Mouse (Mus musculus) bone marrow macrophage, adult 2 months (primary cell): Measurements from ENCODE around the gene Plekhf1.

Experiments
- CTCF ChIP-seq: IDR thresholded peaks from 2 replicates; pipeline ENCODE4 v1.5.1; 2012; ENCODE audit warnings: low read depth, mild to moderate bottlenecking, low read length, moderate library complexity
- POLR2A ChIP-seq: IDR thresholded peaks from 2 replicates; pipeline ENCODE4 v1.6.1; 2012; ENCODE audit warnings: mild to moderate bottlenecking, low read depth, low read length, borderline replicate concordance

GRCm38 (mm10) chr7:38259631-38260030, 31.8 kb upstream of the Plekhf1 start:
- TF ChIP-seq POLR2A (no peak), CTCF (no peak)
